Mouse (Mus musculus) adrenal gland, adult 8-10 months (tissue): ENCODE measurements around the gene Ift52. TPM values are rescaled to one million over a fixed set of nuclear protein-coding genes. Genes with fewer than 3 reads are reported as not detected.

ENCODE experiments used
- DNase-seq: peaks from one replicate; pipeline ENCODE4 v3.0.0; 2022
- total RNA-seq, 4 experiments: library from RNA; stranded (reverse); gene quantifications; 2 replicates each; pipeline ENCODE4 v1.2.4; 2022

Ift52 gene
- 10 to 100 TPM; 64.9 to 75.0 (median 73.1) TPM for total RNA-seq

GRCm38 (mm10) chr2:163016916-163017743, at the start of gene Ift52:
TSS of gene Ift52 (plus strand) at chr2:163017354.
- peak; percentile 85 for DNase-seq

- no peak for DNase-seq
These were observed 48.8 kb upstream of the Ift52 start for GRCm38 (mm10) chr2:162968357-162968756.

GRCm38 (mm10) chr2:162969101-162969500, 48.1 kb upstream of the Ift52 start:
- DNase-seq, result no peak

- DNase-seq, result no peak
These were observed 46.3 kb upstream of the Ift52 start for GRCm38 (mm10) chr2:162970896-162971295.

GRCm38 (mm10) chr2:162972752-162973151, 44.4 kb upstream of the Ift52 start:
- no peak for DNase-seq

- no peak for DNase-seq
These were observed 43.9 kb upstream of the Ift52 start for GRCm38 (mm10) chr2:162973206-162973605.

GRCm38 (mm10) chr2:162973637-162974036, 43.5 kb upstream of the Ift52 start:
- DNase-seq, result no peak

GRCm38 (mm10) chr2:162975157-162975775, 41.9 kb upstream of the Ift52 start:
- DNase-seq, result no peak

GRCm38 (mm10) chr2:162976001-162976400, 41.2 kb upstream of the Ift52 start:
- peak; percentile 60 for DNase-seq

GRCm38 (mm10) chr2:162984381-162984780, 32.8 kb upstream of the Ift52 start:
- no peak for DNase-seq

GRCm38 (mm10) chr2:162985923-162986322, 31.2 kb upstream of the Ift52 start:
- DNase-seq, result peak; percentile 42

- no peak for DNase-seq
These were observed 30.4 kb upstream of the Ift52 start for GRCm38 (mm10) chr2:162986764-162987163.

GRCm38 (mm10) chr2:162987218-162987617, 29.9 kb upstream of the Ift52 start, which contains the start of gene Sgk2:
TSS of gene Sgk2 (plus strand) at chr2:162987330.
- DNase-seq, result no peak

- DNase-seq, result no peak
These were observed 28.9 kb upstream of the Ift52 start for GRCm38 (mm10) chr2:162988235-162988634.

- DNase-seq, result no peak
These were observed 25.6 kb upstream of the Ift52 start for GRCm38 (mm10) chr2:162991394-162992083.

GRCm38 (mm10) chr2:162992084-162992437, 25.1 kb upstream of the Ift52 start:
- DNase-seq, result no peak

GRCm38 (mm10) chr2:162993881-162994616, 23.1 kb upstream of the Ift52 start:
- no peak for DNase-seq

GRCm38 (mm10) chr2:162998528-162999230, 18.5 kb upstream of the Ift52 start:
- DNase-seq, result peak; percentile 58

GRCm38 (mm10) chr2:162999744-163000143, 17.4 kb upstream of the Ift52 start:
- DNase-seq, result no peak

- DNase-seq, result peak; percentile 70
These were observed 16.1 kb upstream of the Ift52 start for GRCm38 (mm10) chr2:163001071-163001470.

GRCm38 (mm10) chr2:163007299-163007698, 9.9 kb upstream of the Ift52 start:
- DNase-seq, result no peak

- DNase-seq, result no peak
These were observed 14.1 kb downstream of the Ift52 start for GRCm38 (mm10) chr2:163031289-163031688.
